Mouse (Mus musculus) embryonic facial prominence, embryonic 15.5 days (tissue): Measurements from ENCODE around the gene Ndufa6. TPM values are rescaled to one million over a fixed set of nuclear protein-coding genes. Genes with fewer than 3 reads are reported as not detected.

Source experiments
- ATAC-seq: fragments of 200-750 bp; cut with Nextera tagmentation; 2 replicates; pipeline ENCODE4 v1.8.0; 2017; ENCODE audit warnings: low read depth, moderate TSS enrichment; ENCODE audit not compliant: insufficient number of reproducible peaks, low FRiP score, low TSS enrichment
- H3K27ac ChIP-seq: fragments of 300-500 bp; sonication (generic); replicated peaks from 2 replicates; pipeline ENCODE4 v1.5.1; 2015; ENCODE audit warnings: mild to moderate bottlenecking, inconsistent platforms
- H3K27me3 ChIP-seq: fragments of 300-500 bp; sonication (generic); 2 replicates; pipeline ENCODE4 v1.6.1; 2015; ENCODE audit warnings: inconsistent platforms
- H3K36me3 ChIP-seq: fragments of 300-500 bp; sonication (generic); 2 replicates; pipeline ENCODE4 v1.6.1; 2015; ENCODE audit warnings: mild to moderate bottlenecking, inconsistent platforms
- H3K4me1 ChIP-seq: fragments of 300-500 bp; sonication (generic); 2 replicates; pipeline ENCODE4 v1.6.1; 2015; ENCODE audit warnings: inconsistent platforms
- H3K4me2 ChIP-seq: fragments of 300-500 bp; sonication (generic); replicated peaks from 2 replicates; pipeline ENCODE4 v1.6.1; 2015; ENCODE audit warnings: mild to moderate bottlenecking, inconsistent platforms
- H3K4me3 ChIP-seq: fragments of 300-500 bp; sonication (generic); replicated peaks from 2 replicates; pipeline ENCODE4 v1.5.1; 2015; ENCODE audit warnings: mild to moderate bottlenecking, inconsistent platforms
- H3K9ac ChIP-seq: fragments of 300-500 bp; sonication (generic); 2 replicates; pipeline ENCODE4 v1.6.1; 2015; ENCODE audit warnings: inconsistent platforms
- H3K9me3 ChIP-seq: fragments of 300-500 bp; sonication (generic); replicated peaks from 2 replicates; pipeline ENCODE4 v1.6.1; 2016; ENCODE audit warnings: inconsistent platforms
- WGBS: fragments of 180-500 bp; shearing (Covaris S2); methylation state at CpG from one replicate; pipeline ENCODE4 v1.1.7; 2015; 5-methylcytosine and 5-hydroxymethylcytosine counted together
- polyA plus RNA-seq: library from polyadenylated mRNA; unstranded; fragments of >200 nt; fragmentation: Nextera tagmentation; extraction: Ambion mirVana; gene quantifications from 2 replicates; pipeline ENCODE4 v1.2.1, GENCODE M21; 2015

The Ndufa6 gene
- polyA plus RNA-seq, 1 experiment from 2014 or later, result 320 TPM

- H3K36me3 ChIP-seq, result no peaks in the 10 kb centered on the region
- WGBS, result under 1% methylated on average over 19 of the region's 24 CpGs
- ATAC-seq, result peak; percentile 84
- peak within 1 kb of the TSS; percentile 89 for H3K27ac ChIP-seq
- peaks cover 32% of the 10 kb centered on the region for H3K4me1 ChIP-seq
- H3K4me3 ChIP-seq, result peak within 1 kb of the TSS; percentile 57
- H3K4me2 ChIP-seq, result peak within 1 kb of the TSS; percentile 80
- no peaks in the 10 kb centered on the region for H3K9me3 ChIP-seq
- no peaks in the 10 kb centered on the region for H3K27me3 ChIP-seq
- H3K9ac ChIP-seq, result peak within 1 kb of the TSS; percentile 50
Measured at GRCm38 (mm10) chr15:82379871-82380713, 26.0 kb upstream of the Ndufa6 start, which contains the start of gene Cyp2d22. Gene Cyp2d22 (minus strand): TSS chr15:82380260.

- Histone ChIP-seq H3K36me3 (no peaks in the 10 kb centered on the region), H3K4me2 (peak overlapping the region; percentile 80), H3K4me1 (peaks cover 32% of the 10 kb centered on the region), H3K4me3 (peak overlapping the region; percentile 57), H3K9ac (peak overlapping the region; percentile 50), H3K27me3 (no peaks in the 10 kb centered on the region), H3K9me3 (no peaks in the 10 kb centered on the region), H3K27ac (peak overlapping the region; percentile 89)
- WGBS, result 26% methylated on average over 7 of the region's 7 CpGs
- ATAC-seq, result no peak
Measured at GRCm38 (mm10) chr15:82379511-82379870, 25.4 kb upstream of the Ndufa6 start.

GRCm38 (mm10) chr15:82378261-82379180 lies 24.4 kb upstream of the Ndufa6 start:
- Histone ChIP-seq H3K27ac (0 out of 2 replicates have a peak overlapping the region, but pooled peaks have one; percentile 39), H3K9ac (no peak overlapping the region), H3K4me2 (peak overlapping the region; percentile 80; the same call in 1 of the 2 replicates), H3K4me3 (no peak overlapping the region), H3K27me3 (no peaks in the 10 kb centered on the region), H3K9me3 (no peaks in the 10 kb centered on the region), H3K4me1 (peaks cover 32% of the 10 kb centered on the region), H3K36me3 (no peaks in the 10 kb centered on the region)
- no peak for ATAC-seq
- WGBS, result 38% methylated on average over 15 of the region's 15 CpGs

- ATAC-seq, result no peak
- no peaks in the 10 kb centered on the region for H3K36me3 ChIP-seq
- WGBS, result 79% methylated on average over 5 of the region's 5 CpGs
- H3K9me3 ChIP-seq, result no peaks in the 10 kb centered on the region
- H3K4me3 ChIP-seq, result no peak overlapping the region
- peaks cover 32% of the 10 kb centered on the region for H3K4me1 ChIP-seq
- H3K27ac ChIP-seq, result no peak overlapping the region
- no peak overlapping the region for H3K4me2 ChIP-seq
- H3K9ac ChIP-seq, result no peak overlapping the region
- no peaks in the 10 kb centered on the region for H3K27me3 ChIP-seq
Measured at GRCm38 (mm10) chr15:82377701-82378100, 23.6 kb upstream of the Ndufa6 start.

GRCm38 (mm10) chr15:82376393-82377138 lies 22.4 kb upstream of the Ndufa6 start:
- 0 out of 2 replicates have a peak, but pooled peaks have one; percentile 10 for ATAC-seq
- H3K4me1 ChIP-seq, result peaks cover 32% of the 10 kb centered on the region
- H3K27me3 ChIP-seq, result no peaks in the 10 kb centered on the region
- no peak overlapping the region for H3K4me3 ChIP-seq
- H3K4me2 ChIP-seq, result no peak overlapping the region
- 48% methylated on average over 17 of the region's 17 CpGs for WGBS
- H3K9ac ChIP-seq, result no peak overlapping the region
- no peaks in the 10 kb centered on the region for H3K9me3 ChIP-seq
- peak overlapping the region; percentile 71; the same call in 1 of the 2 replicates for H3K27ac ChIP-seq
- H3K36me3 ChIP-seq, result no peaks in the 10 kb centered on the region

- WGBS, result 85% methylated on average over 9 of the region's 9 CpGs
- peaks cover 28% of the 10 kb centered on the region for H3K4me1 ChIP-seq
- H3K27ac ChIP-seq, result no peak overlapping the region
- no peak overlapping the region for H3K4me2 ChIP-seq
- no peak overlapping the region for H3K9ac ChIP-seq
- no peak overlapping the region for H3K4me3 ChIP-seq
- no peaks in the 10 kb centered on the region for H3K9me3 ChIP-seq
- no peaks in the 10 kb centered on the region for H3K36me3 ChIP-seq
- ATAC-seq, result no peak
- H3K27me3 ChIP-seq, result no peaks in the 10 kb centered on the region
Measured at GRCm38 (mm10) chr15:82375855-82376254, 21.7 kb upstream of the Ndufa6 start.

- Histone ChIP-seq H3K36me3 (no peaks in the 10 kb centered on the region), H3K4me3 (no peak overlapping the region), H3K4me2 (no peak overlapping the region), H3K9ac (no peak overlapping the region), H3K9me3 (no peaks in the 10 kb centered on the region), H3K27ac (no peak overlapping the region), H3K4me1 (peaks cover 18% of the 10 kb centered on the region), H3K27me3 (no peaks in the 10 kb centered on the region)
- 74% methylated on average over 5 of the region's 5 CpGs for WGBS
- no peak for ATAC-seq
Measured at GRCm38 (mm10) chr15:82374437-82374836, 20.3 kb upstream of the Ndufa6 start.

- H3K36me3 ChIP-seq, result no peaks in the 10 kb centered on the region
- ATAC-seq, result no peak
- 90% methylated on average over 5 of the region's 5 CpGs for WGBS
- H3K27ac ChIP-seq, result no peak overlapping the region
- no peak overlapping the region for H3K4me3 ChIP-seq
- no peak overlapping the region for H3K4me2 ChIP-seq
- peaks cover 10% of the 10 kb centered on the region for H3K4me1 ChIP-seq
- no peaks in the 10 kb centered on the region for H3K27me3 ChIP-seq
- no peak overlapping the region for H3K9ac ChIP-seq
- H3K9me3 ChIP-seq, result no peaks in the 10 kb centered on the region
Measured at GRCm38 (mm10) chr15:82372991-82373390, 18.9 kb upstream of the Ndufa6 start.

- Histone ChIP-seq H3K4me1 (peaks cover 10% of the 10 kb centered on the region), H3K27me3 (no peaks in the 10 kb centered on the region), H3K36me3 (no peaks in the 10 kb centered on the region), H3K4me3 (no peak overlapping the region), H3K4me2 (no peak overlapping the region), H3K9ac (no peak overlapping the region), H3K27ac (no peak overlapping the region), H3K9me3 (no peaks in the 10 kb centered on the region)
- no peak for ATAC-seq
- 86% methylated on average over 6 of the region's 6 CpGs for WGBS
Measured at GRCm38 (mm10) chr15:82372446-82372845, 18.3 kb upstream of the Ndufa6 start.

GRCm38 (mm10) chr15:82368851-82369250 lies 14.7 kb upstream of the Ndufa6 start:
- WGBS, result 77% methylated on average over 1 of the region's 1 CpGs
- Histone ChIP-seq H3K4me1 (no peaks in the 10 kb centered on the region), H3K27ac (no peak overlapping the region), H3K9me3 (no peaks in the 10 kb centered on the region), H3K4me2 (no peak overlapping the region), H3K36me3 (no peaks in the 10 kb centered on the region), H3K4me3 (no peak overlapping the region), H3K27me3 (no peaks in the 10 kb centered on the region), H3K9ac (no peak overlapping the region)
- ATAC-seq, result no peak
